Mouse (Mus musculus): ENCODE measurements around the gene Dcakd. TPM values are rescaled to one million over a fixed set of nuclear protein-coding genes. Genes with fewer than 3 reads are reported as not detected.
A peak's percentile ranks its signal among the peaks of the same experiment; 100 is the strongest.
"Not testable (repeated sequence)": the region's sequence is repeated elsewhere in the genome, so short reads cannot be mapped to it uniquely, and the experiment has no call there.

Gene Dcakd
- polyA plus RNA-seq, 1 experiment = 58.3 TPM

GRCm38 (mm10) chr11:102984615-102985014, 43.5 kb downstream of the Dcakd start:
- Histone ChIP-seq H3K4me1 (ENCODE audit: control insufficient read depth, insufficient read depth, low read length) (peaks cover 11% of the 10 kb centered on the region), H3K27me3 (ENCODE audit: control insufficient read depth, insufficient read depth, low read length) (no peaks in the 10 kb centered on the region), H3K27ac (ENCODE audit: insufficient read depth, low read length) (no peak overlapping the region), H3K4me3 (replicated peaks; ENCODE audit: insufficient read depth, low read depth, low read length) (no peak overlapping the region)
- TF ChIP-seq CTCF (IDR thresholded peaks at IDR 0.05; ENCODE audit: borderline replicate concordance, insufficient read depth, low read depth, low read length) (no peak), POLR2A (IDR thresholded peaks at IDR 0.05; ENCODE audit: borderline replicate concordance, insufficient read depth, low read length) (no peak)
- 44% methylated on average over 4 of the region's 4 CpGs for WGBS
- no peak for DNase-seq

- WGBS = 73% methylated on average over 9 of the region's 9 CpGs
- peaks cover 11% of the 10 kb centered on the region for H3K4me1 ChIP-seq (ENCODE audit: control insufficient read depth, insufficient read depth, low read length)
- no peak for TF ChIP-seq POLR2A (IDR thresholded peaks at IDR 0.05; ENCODE audit: borderline replicate concordance, insufficient read depth, low read length)
- TF ChIP-seq CTCF (IDR thresholded peaks at IDR 0.05; ENCODE audit: borderline replicate concordance, insufficient read depth, low read depth, low read length) = no peak
- H3K4me3 ChIP-seq (replicated peaks; ENCODE audit: insufficient read depth, low read depth, low read length) = no peak overlapping the region
- H3K27ac ChIP-seq (ENCODE audit: insufficient read depth, low read length) = no peak overlapping the region
- DNase-seq = no peak
- H3K27me3 ChIP-seq (ENCODE audit: control insufficient read depth, insufficient read depth, low read length) = no peaks in the 10 kb centered on the region
Measured at GRCm38 (mm10) chr11:102984086-102984485, 44.0 kb downstream of the Dcakd start.

- Histone ChIP-seq H3K4me1 (ENCODE audit: control insufficient read depth, insufficient read depth, low read length) (peaks cover 11% of the 10 kb centered on the region), H3K27ac (ENCODE audit: insufficient read depth, low read length) (no peak overlapping the region), H3K27me3 (ENCODE audit: control insufficient read depth, insufficient read depth, low read length) (no peaks in the 10 kb centered on the region), H3K4me3 (replicated peaks; ENCODE audit: insufficient read depth, low read depth, low read length) (no peak overlapping the region)
- TF ChIP-seq CTCF (IDR thresholded peaks at IDR 0.05; ENCODE audit: borderline replicate concordance, insufficient read depth, low read depth, low read length) (no peak), POLR2A (IDR thresholded peaks at IDR 0.05; ENCODE audit: borderline replicate concordance, insufficient read depth, low read length) (no peak)
- DNase-seq = no peak
- WGBS = 58% methylated on average over 10 of the region's 10 CpGs
Measured at GRCm38 (mm10) chr11:102981151-102981890, 46.8 kb downstream of the Dcakd start.

DNA sequence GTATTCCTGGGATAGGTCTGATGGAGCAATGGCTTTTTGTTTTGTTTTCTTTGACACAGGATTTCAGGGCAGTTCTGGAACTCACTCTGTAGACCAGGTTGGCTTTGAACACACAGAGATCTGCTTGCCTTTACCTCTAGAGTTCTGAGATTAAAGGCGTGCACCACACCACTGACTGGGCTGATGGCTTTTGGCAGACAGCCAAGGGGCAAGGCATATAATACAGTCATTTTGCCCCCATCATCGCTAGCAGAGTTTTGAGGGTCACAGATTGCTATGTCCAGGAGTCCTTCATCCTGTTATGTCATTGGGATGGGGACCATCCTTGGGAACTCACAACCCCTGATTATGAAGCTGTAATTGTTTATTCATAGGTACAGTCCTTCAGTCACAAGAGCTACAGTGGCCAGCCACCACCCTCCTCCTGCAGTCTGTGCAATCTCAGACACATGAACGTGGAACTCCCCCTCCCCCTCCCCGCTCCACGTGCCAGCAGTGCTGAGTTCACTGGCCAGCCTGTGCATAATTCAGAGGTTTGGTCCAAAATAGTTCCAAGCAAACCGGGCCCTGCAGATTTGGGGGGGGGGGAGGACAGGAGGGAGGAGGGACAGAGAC, 50.0 kb downstream of the Dcakd start:
- no peaks in the 10 kb centered on the region for H3K27me3 ChIP-seq (ENCODE audit: control insufficient read depth, insufficient read depth, low read length)
- 31% methylated on average over 6 of the region's 6 CpGs for WGBS

GRCm38 (mm10) chr11:102975966-102976365, 52.2 kb downstream of the Dcakd start:
- not testable (repeated sequence) for DNase-seq; H3K4me3 ChIP-seq (replicated peaks; ENCODE audit: insufficient read depth, low read depth, low read length); H3K4me1 ChIP-seq (ENCODE audit: control insufficient read depth, insufficient read depth, low read length); H3K27me3 ChIP-seq (ENCODE audit: control insufficient read depth, insufficient read depth, low read length); H3K27ac ChIP-seq (ENCODE audit: insufficient read depth, low read length)
- 92% methylated on average over 9 of the region's 9 CpGs for WGBS

More for the DNA sequence above, 50.0 kb downstream of the Dcakd start:
- H3K4me3 ChIP-seq (replicated peaks; ENCODE audit: insufficient read depth, low read depth, low read length) = no peak overlapping the region
- H3K4me1 ChIP-seq (ENCODE audit: control insufficient read depth, insufficient read depth, low read length) = no peaks in the 10 kb centered on the region
- H3K27ac ChIP-seq (ENCODE audit: insufficient read depth, low read length) = no peak overlapping the region
- TF ChIP-seq POLR2A (IDR thresholded peaks at IDR 0.05; ENCODE audit: borderline replicate concordance, insufficient read depth, low read length) = no peak
- DNase-seq = no peak

GRCm38 (mm10) chr11:102972326-102972725, 55.8 kb downstream of the Dcakd start:
- 18% methylated on average over 1 of the region's 1 CpGs for WGBS
- Histone ChIP-seq H3K27me3 (ENCODE audit: control insufficient read depth, insufficient read depth, low read length) (no peaks in the 10 kb centered on the region), H3K4me1 (ENCODE audit: control insufficient read depth, insufficient read depth, low read length) (peaks cover 6% of the 10 kb centered on the region), H3K27ac (ENCODE audit: insufficient read depth, low read length) (no peak overlapping the region), H3K4me3 (replicated peaks; ENCODE audit: insufficient read depth, low read depth, low read length) (no peak overlapping the region)
- no peak for TF ChIP-seq POLR2A (IDR thresholded peaks at IDR 0.05; ENCODE audit: borderline replicate concordance, insufficient read depth, low read length)
- TF ChIP-seq CTCF (IDR thresholded peaks at IDR 0.05; ENCODE audit: borderline replicate concordance, insufficient read depth, low read depth, low read length) = no peak
- no peak for DNase-seq

GRCm38 (mm10) chr11:102971604-102972003, 56.5 kb downstream of the Dcakd start:
- no peak overlapping the region for H3K4me3 ChIP-seq (replicated peaks; ENCODE audit: insufficient read depth, low read depth, low read length)

GRCm38 (mm10) chr11:102964547-102965091, 63.5 kb downstream of the Dcakd start:
- Histone ChIP-seq H3K27ac (ENCODE audit: insufficient read depth, low read length) (no peak overlapping the region), H3K27me3 (ENCODE audit: control insufficient read depth, insufficient read depth, low read length) (no peaks in the 10 kb centered on the region), H3K4me3 (replicated peaks; ENCODE audit: insufficient read depth, low read depth, low read length) (no peak overlapping the region), H3K4me1 (ENCODE audit: control insufficient read depth, insufficient read depth, low read length) (no peaks in the 10 kb centered on the region)
- no peak for DNase-seq
- TF ChIP-seq CTCF (IDR thresholded peaks at IDR 0.05; ENCODE audit: borderline replicate concordance, insufficient read depth, low read depth, low read length) = no peak
- 84% methylated on average over 16 of the region's 16 CpGs for WGBS

More at GRCm38 (mm10) chr11:102971604-102972003, 56.5 kb downstream of the Dcakd start:
- peak in 1 of 2 experiments; percentile 29 for DNase-seq
- no peak overlapping the region for H3K27ac ChIP-seq (ENCODE audit: insufficient read depth, low read length)
- H3K4me1 ChIP-seq (ENCODE audit: control insufficient read depth, insufficient read depth, low read length) = peaks cover 6% of the 10 kb centered on the region
- 8% methylated on average over 5 of the region's 5 CpGs for WGBS
- TF ChIP-seq POLR2A (IDR thresholded peaks at IDR 0.05; ENCODE audit: borderline replicate concordance, insufficient read depth, low read length) (no peak), CTCF (IDR thresholded peaks at IDR 0.05; ENCODE audit: borderline replicate concordance, insufficient read depth, low read depth, low read length) (no peak)
- no peaks in the 10 kb centered on the region for H3K27me3 ChIP-seq (ENCODE audit: control insufficient read depth, insufficient read depth, low read length)

Data from cerebellum, adult 2 months (tissue).